Mouse (Mus musculus): Measurements from ENCODE around the gene Arih2. TPM values are rescaled to one million over a fixed set of nuclear protein-coding genes. Genes with fewer than 3 reads are reported as not detected.
A peak's percentile ranks its signal among the peaks of the same experiment; 100 is the strongest.

Arih2 gene
- total RNA-seq, 2 experiments from 2014 or later = 83.3 to 115 TPM

GRCm38 (mm10) chr9:108594354-108594753 is 54.8 kb downstream of the Arih2 start:
- ATAC-seq (replicated peaks; ENCODE audit: low FRiP score, poor library complexity, severe bottlenecking) = no peak

DNA sequence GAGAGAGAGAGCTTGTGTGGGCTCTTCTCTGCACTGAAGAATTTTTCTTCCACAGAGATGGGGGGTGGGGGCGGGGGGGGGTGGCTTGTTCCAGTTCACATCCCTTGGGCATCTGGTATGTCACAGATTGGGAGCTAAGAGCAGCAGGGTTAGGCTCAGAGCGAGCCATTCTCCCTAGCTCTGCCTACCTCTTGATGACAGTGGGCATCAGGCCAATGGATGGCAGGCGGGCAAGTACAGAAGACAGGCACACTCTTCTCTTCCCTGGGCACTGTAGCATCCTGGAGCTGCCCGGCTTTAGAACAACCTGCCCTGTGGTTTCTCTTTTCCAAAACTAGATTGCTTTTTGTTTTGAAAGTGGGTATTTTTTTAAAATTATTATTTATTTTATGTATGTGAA is 57.7 kb downstream of the Arih2 start:
- ATAC-seq (replicated peaks; ENCODE audit: low FRiP score, poor library complexity, severe bottlenecking) = no peak

DNA sequence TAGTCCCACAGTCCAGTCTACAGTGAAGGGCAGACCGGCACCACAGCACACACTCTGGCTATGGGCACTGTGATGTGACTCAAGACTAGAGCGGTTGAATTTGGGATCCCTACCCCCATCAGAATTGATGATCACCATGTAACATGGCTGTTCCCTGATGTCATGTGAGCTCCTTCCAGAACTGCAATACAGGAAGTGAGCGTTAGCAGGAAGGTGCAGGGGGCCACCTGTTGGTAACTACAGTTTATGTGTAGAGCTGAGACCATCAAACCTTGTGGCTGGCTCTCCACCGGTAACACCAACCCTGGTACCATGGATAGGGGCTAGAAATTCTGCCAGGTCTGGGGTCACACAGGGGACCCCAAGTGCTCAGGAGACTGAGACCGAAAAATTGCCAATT is 60.0 kb downstream of the Arih2 start:
- no peak; the same call in 1 of the 2 replicates for ATAC-seq (replicated peaks; ENCODE audit: low FRiP score, poor library complexity, severe bottlenecking)

GRCm38 (mm10) chr9:108587571-108588180 is 61.5 kb downstream of the Arih2 start:
- no peak for ATAC-seq (replicated peaks; ENCODE audit: low FRiP score, poor library complexity, severe bottlenecking)

GRCm38 (mm10) chr9:108579344-108579690 is 69.9 kb downstream of the Arih2 start:
- no peak for ATAC-seq (replicated peaks; ENCODE audit: low FRiP score, poor library complexity, severe bottlenecking)

DNA sequence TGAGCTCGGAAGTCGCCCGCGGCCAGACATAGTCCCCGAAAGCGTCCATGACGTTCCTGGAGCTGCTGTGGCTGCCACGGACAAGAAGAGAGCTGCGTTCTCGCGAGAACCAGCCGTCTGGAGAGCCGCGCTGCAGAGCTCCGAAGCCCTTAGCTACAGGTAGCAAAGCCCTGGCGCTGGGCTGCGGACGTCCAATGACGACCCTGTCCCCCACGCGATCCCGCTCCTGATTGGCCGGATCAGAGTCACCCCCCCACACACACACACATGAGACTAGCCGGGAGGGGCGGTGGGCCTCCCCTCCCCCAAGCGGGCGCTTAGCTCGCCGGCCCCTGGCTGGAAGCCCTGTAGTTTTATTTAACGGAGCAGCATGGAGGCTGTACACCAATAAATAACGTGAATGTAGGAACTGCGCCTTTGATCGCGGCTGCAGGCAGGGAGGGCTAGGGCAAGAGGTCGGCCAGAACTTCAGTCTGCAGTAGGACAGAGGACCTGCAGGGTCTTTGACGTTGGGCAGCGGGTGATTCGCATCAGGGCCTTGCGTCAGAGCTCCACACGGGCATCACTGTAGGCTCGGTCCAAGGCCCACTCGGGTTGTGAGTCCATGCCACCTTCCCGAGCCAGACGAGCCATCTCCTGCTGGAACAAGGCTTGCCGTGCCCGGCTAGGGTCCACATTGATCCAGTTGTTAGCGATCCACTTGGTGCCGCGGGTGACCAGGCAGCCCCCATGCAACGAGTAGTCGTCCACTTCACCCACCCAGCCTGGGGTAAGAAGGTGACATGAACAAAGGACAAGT is 70.4 kb downstream of the Arih2 start, which contains the start of gene Wdr6:
TSS of gene Wdr6 (minus strand) at position 195 of the 799 bp plus-strand sequence.
- peak; percentile 72 for ATAC-seq (replicated peaks; ENCODE audit: low FRiP score, poor library complexity, severe bottlenecking)

GRCm38 (mm10) chr9:108577934-108578544 is 71.1 kb downstream of the Arih2 start:
- peak; percentile 8 for ATAC-seq (replicated peaks; ENCODE audit: low FRiP score, poor library complexity, severe bottlenecking)

GRCm38 (mm10) chr9:108577025-108577424 is 72.2 kb downstream of the Arih2 start:
- no peak for ATAC-seq (replicated peaks; ENCODE audit: low FRiP score, poor library complexity, severe bottlenecking)

DNA sequence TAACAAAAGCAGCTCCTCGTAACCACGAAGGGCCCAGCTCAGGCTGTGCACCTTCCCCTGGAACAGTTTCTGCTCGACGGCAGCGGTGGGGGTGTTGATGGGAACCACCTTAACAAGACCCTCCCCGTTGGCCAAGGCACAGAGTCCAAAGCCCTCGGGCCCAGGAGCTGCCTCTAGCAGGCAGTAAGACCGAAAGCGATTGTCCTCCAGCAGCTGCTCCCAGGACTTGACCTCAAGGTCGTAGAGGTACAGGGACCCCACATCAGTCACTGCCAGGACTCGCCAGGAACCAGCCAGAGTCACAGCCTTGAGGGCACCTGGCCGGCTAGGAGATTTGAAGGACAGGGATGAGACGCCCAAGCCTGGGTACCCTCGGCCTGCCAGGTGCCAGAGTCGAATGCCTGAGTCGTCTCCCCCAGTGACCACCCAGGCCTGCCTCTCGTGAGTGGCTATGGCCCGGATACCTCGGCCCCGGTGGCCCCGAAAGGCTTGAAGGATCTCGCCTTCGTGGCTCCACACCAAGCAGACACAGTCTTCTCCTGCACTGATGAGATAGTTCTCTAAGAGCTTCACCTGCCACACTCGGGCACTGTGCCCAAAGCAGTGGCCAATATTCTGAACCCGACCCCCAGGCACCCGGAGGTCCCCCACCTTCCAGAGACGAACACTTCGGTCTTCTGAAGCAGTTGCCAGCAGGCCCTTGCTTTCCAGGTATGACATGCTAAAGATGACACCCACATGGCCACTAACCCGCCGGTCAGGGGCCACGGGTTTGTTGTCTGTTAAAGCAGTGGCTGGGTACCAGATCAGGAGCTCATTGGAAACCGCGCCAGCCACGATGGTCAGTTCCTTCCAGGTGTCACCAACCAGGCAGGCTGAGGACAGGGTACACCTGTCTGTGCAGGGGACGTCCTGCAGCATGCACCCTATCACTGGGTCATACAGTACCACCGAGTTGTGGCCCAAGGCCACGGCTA is 73.6 kb downstream of the Arih2 start:
- no peak for ATAC-seq (replicated peaks; ENCODE audit: low FRiP score, poor library complexity, severe bottlenecking)

GRCm38 (mm10) chr9:108574921-108575320 is 74.3 kb downstream of the Arih2 start:
- ATAC-seq (replicated peaks; ENCODE audit: low FRiP score, poor library complexity, severe bottlenecking) = no peak

DNA sequence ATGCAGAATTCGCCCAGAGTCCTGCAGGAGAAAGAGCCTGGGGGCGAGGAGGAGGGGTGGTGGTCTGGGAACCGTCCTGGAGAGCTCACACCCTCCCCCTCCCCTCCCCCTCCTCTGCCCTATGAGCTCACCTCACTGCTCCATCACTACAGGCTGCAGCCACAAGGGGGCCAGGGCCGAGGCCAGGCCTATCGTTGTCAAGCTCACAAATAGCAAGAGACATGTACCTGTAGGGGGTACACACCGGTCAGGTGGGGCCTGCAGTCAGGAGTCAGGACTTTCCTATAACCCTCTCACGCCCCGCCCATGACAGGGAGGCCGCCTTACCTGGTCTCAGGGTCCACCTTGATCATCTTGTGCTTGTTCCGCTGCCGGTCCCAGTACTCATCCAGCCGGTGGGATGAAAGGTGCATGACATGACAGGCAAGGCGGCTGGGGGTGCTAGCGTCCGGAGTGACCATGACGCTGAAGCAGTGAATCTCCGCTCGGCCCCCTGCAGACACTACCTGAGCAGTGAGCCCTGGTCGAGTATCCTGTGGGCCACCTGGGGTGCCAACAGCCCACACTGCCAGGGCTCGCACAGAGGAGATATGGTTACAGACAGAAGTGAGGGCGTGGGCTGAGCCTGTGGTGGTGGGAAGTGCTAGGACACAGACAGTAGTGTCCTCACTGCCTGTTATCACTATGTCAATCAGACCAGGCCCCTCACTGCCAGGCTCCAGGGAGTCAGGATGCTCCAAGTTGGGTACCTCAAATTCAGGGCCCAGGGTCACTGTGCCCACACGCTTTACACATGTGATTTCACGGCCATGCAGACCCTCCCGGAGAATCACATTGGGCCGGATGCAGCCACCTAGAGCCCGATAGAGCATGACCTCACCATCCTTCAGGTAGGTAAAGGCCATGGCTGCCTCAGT is 75.2 kb downstream of the Arih2 start:
- no peak for ATAC-seq (replicated peaks; ENCODE audit: low FRiP score, poor library complexity, severe bottlenecking)

GRCm38 (mm10) chr9:108572321-108572720 is 76.9 kb downstream of the Arih2 start:
- no peak for ATAC-seq (replicated peaks; ENCODE audit: low FRiP score, poor library complexity, severe bottlenecking)

- ATAC-seq (replicated peaks; ENCODE audit: low FRiP score, poor library complexity, severe bottlenecking) = no peak
These were observed 77.7 kb downstream of the Arih2 start for GRCm38 (mm10) chr9:108571401-108571973.

DNA sequence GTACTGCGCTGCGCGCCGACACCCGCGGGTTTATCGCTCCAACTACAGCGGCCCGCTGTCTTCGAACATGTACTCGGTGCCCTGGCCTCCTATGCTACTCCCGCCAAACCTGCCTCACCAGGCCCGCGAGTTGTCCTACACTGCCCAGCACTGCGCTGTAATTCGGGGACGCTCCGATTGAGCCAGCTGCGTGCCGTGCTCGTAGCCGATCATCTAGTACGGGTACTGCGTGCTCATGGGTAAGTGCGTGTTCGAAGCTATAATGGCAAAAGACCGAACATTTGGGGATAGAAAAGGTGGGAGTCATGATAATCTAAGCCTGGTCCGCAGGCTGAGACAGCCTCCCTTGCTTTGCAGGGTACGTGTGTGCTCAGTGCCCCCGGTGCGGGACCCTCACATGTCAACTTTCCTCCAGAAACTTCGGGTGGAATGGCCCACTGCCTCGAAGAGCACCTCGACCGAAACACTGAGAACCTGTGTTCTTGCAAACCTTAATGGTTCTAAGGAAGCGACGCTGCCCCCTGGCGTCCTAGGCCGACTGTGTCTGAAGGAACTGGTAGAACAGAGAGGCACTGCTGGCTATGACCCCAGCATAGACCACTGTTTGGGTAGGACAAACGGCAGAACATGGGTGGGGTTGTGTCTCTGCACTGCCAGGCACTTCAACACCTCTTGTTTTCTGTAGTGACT is 78.8 kb downstream of the Arih2 start:
- ATAC-seq (replicated peaks; ENCODE audit: low FRiP score, poor library complexity, severe bottlenecking) = peak; percentile 32; the same call in 1 of the 2 replicates

GRCm38 (mm10) chr9:108569381-108570206 is 79.6 kb downstream of the Arih2 start, which contains the start of gene Dalrd3:
Gene Dalrd3 (plus strand): TSS chr9:108569886.
- ATAC-seq (replicated peaks; ENCODE audit: low FRiP score, poor library complexity, severe bottlenecking) = peak; percentile 58

GRCm38 (mm10) chr9:108568511-108568921 is 80.7 kb downstream of the Arih2 start:
- ATAC-seq (replicated peaks; ENCODE audit: low FRiP score, poor library complexity, severe bottlenecking) = no peak

DNA sequence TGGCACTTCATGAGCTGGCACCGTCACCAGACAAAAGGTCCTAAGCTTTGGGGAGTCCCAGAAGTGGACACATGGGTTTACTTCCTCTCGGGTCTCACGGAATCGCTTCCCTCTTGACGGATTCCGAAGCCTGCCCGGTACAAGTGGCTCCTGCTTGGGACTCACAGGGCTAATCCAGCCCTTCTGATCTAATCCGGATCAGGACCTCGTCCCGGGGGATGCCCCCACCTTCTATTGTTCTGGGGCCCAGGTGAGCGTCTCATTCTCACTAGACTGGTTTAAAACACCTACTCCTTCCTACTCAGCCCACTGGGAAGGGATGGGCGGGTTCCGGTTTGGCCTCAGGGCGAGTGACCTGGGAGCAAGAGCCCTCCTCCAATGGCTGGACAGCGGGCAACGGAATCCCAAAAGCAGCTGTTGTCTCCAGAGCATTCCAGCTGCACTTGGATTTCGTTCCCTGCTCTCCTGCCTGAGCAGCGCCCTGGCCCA is 81.2 kb downstream of the Arih2 start:
- no peak for ATAC-seq (replicated peaks; ENCODE audit: low FRiP score, poor library complexity, severe bottlenecking)
